Mouse (Mus musculus): Measurements from ENCODE around the gene Tex38. TPM values are rescaled to one million over a fixed set of nuclear protein-coding genes. Genes with fewer than 3 reads are reported as not detected.
A peak's percentile ranks its signal among the peaks of the same experiment; 100 is the strongest.

Tex38 gene
- polyA plus RNA-seq, 1 experiment from 2014 or later, result 0.34 TPM

DNA sequence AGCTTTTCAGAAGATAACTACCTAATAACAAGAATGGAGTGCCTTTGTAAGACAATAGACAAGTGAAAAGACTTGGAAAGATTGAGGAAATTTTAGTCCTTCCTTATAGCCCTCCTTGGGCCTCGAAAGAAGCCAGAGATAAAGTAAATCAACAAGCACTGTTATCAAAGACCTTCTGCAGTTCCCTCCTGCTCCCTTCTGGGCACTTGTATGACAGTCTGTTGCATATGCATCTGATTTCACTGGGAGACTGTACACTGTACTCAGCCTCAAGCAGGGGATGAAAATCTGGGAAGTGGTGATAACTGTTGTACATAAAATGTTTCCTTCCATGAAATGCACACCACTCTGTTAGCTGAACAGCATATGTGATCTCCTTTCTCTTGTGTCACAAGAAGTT, 31.5 kb downstream of the Tex38 start:
- Histone ChIP-seq H3K27me3 (replicated peaks; ENCODE audit: control insufficient read depth, insufficient read depth, low read length) (no peaks in the 10 kb centered on the region), H3K36me3 (ENCODE audit: control insufficient read depth, insufficient read depth, low read length) (no peaks in the 10 kb centered on the region), H3K9me3 (ENCODE audit: control insufficient read depth, low read length) (no peaks in the 10 kb centered on the region), H3K9ac (ENCODE audit: low read depth, low read length) (no peak overlapping the region), H3K4me1 (ENCODE audit: control insufficient read depth, insufficient read depth, low read length) (0 out of 2 replicates have a peak, but pooled peaks cover 2% of the 10 kb centered on the region), H3K27ac (ENCODE audit: low read length) (no peak overlapping the region), H3K4me2 (ENCODE audit: low read depth, low read length) (no peak overlapping the region), H3K4me3 (ENCODE audit: low read length) (no peak overlapping the region)
- peak; percentile 77 for ATAC-seq
- 49% methylated on average over 1 of the region's 1 CpGs for WGBS

DNA sequence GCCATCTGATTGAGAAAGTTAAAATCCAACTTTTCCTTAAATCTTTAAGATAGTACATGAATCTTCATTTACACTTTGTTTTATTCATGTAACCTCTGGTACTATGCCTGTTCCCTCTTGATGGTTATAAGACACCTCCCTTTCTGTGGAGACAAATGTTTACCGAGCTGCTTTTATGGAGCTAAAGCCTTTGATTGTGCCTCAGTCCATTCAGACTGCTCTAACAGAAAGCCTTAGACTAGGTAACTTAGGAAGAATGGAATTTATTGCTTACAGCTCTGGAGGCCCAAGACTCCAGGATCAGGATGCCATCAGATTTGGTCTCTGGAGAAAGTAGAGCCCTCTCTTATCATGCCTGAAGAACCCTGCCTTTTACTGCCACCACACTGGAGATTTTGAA, 32.6 kb downstream of the Tex38 start:
- Histone ChIP-seq H3K4me3 (ENCODE audit: low read length) (no peak overlapping the region), H3K4me1 (ENCODE audit: control insufficient read depth, insufficient read depth, low read length) (0 out of 2 replicates have a peak, but pooled peaks cover 2% of the 10 kb centered on the region), H3K4me2 (ENCODE audit: low read depth, low read length) (no peak overlapping the region), H3K9me3 (ENCODE audit: control insufficient read depth, low read length) (no peaks in the 10 kb centered on the region), H3K27ac (ENCODE audit: low read length) (no peak overlapping the region), H3K9ac (ENCODE audit: low read depth, low read length) (no peak overlapping the region), H3K27me3 (replicated peaks; ENCODE audit: control insufficient read depth, insufficient read depth, low read length) (no peaks in the 10 kb centered on the region), H3K36me3 (ENCODE audit: control insufficient read depth, insufficient read depth, low read length) (no peaks in the 10 kb centered on the region)
- WGBS, result 14% methylated on average over 1 of the region's 1 CpGs
- peak; percentile 72 for ATAC-seq

DNA sequence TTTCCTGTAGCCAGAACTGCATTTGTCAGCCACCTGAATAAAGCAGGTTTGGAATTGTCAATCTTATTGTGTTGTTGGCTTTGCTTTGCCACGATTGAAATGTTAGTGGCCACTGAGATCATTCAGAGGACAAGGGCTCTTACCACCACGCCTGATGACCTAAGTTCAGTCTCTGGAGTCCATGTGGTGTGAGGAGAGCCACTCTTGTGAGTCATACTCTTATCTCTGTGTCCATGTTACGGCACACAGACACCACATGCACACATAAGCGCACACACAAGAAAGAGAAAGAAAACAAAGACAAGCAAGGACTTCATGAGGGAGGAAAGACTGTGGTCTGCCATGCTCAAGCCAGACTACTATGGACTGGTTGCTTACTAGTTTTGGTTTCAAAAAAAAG, 37.7 kb downstream of the Tex38 start:
- no peaks in the 10 kb centered on the region for H3K27me3 ChIP-seq (replicated peaks; ENCODE audit: control insufficient read depth, insufficient read depth, low read length)
- H3K27ac ChIP-seq (ENCODE audit: low read length), result peak overlapping the region; percentile 41; the same call in 1 of the 2 replicates
- H3K4me2 ChIP-seq (ENCODE audit: low read depth, low read length), result no peak overlapping the region
- 0 out of 2 replicates have a peak, but pooled peaks cover 4% of the 10 kb centered on the region for H3K36me3 ChIP-seq (ENCODE audit: control insufficient read depth, insufficient read depth, low read length)
- H3K4me1 ChIP-seq (ENCODE audit: control insufficient read depth, insufficient read depth, low read length), result peaks cover 7% of the 10 kb centered on the region
- H3K4me3 ChIP-seq (ENCODE audit: low read length), result no peak overlapping the region
- H3K9ac ChIP-seq (ENCODE audit: low read depth, low read length), result no peak overlapping the region
- ATAC-seq, result peak; percentile 59; the same call in 1 of the 2 replicates
- WGBS, result 72% methylated on average over 4 of the region's 4 CpGs
- no peaks in the 10 kb centered on the region for H3K9me3 ChIP-seq (ENCODE audit: control insufficient read depth, low read length)

DNA sequence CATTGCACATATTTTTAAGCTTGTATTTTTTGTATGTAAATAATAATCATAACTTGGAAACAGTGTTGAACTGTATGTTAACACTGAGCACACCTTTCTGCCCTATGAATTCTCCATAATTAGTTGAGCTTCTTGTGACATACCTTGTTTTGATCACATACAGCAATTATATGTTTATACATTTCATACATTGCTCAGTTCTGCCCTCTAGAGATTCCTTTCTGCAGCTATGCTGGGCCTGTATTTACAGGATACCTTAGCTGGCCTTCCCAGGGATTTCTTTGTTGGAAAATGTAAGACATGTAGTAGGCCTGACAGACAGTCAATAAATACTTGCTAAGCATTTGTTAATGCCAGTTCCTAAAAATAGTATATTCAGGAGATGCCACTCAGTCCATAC, 38.2 kb downstream of the Tex38 start:
- no peak for ATAC-seq
- Histone ChIP-seq H3K27ac (ENCODE audit: low read length) (peak overlapping the region; percentile 41; the same call in 1 of the 2 replicates), H3K36me3 (ENCODE audit: control insufficient read depth, insufficient read depth, low read length) (0 out of 2 replicates have a peak, but pooled peaks cover 4% of the 10 kb centered on the region)

DNA sequence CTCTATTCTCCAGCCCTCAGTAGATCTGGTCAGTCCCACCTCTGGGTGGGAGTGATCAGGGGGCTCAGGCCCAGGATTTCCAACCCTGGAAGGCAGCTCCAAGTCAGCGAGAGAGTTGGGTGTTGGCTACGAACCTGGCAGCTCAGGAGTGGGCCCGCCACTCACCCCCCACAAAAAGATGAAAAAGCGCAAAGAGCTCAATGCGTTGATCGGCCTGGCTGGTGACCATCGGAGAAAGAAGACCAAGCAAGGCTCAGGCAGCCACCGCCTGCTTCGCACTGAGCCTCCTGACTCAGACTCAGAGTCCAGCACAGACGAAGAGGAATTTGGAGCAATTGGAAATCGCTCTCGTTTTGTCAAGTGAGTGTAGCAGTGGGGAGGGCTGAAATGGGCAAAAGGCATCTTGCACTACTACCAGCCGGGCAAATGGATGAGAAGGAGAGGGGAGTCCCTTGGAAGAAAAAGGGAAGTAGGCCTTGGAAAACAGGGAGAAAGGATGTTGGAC, 42.3 kb downstream of the Tex38 start:
- ATAC-seq, result no peak
- H3K9me3 ChIP-seq (ENCODE audit: control insufficient read depth, low read length), result no peaks in the 10 kb centered on the region
- no peaks in the 10 kb centered on the region for H3K27me3 ChIP-seq (replicated peaks; ENCODE audit: control insufficient read depth, insufficient read depth, low read length)
- no peak overlapping the region for H3K27ac ChIP-seq (ENCODE audit: low read length)
- H3K9ac ChIP-seq (ENCODE audit: low read depth, low read length), result peak overlapping the region; percentile 87
- H3K36me3 ChIP-seq (ENCODE audit: control insufficient read depth, insufficient read depth, low read length), result 0 out of 2 replicates have a peak, but pooled peaks cover 4% of the 10 kb centered on the region
- H3K4me1 ChIP-seq (ENCODE audit: control insufficient read depth, insufficient read depth, low read length), result peaks cover 7% of the 10 kb centered on the region
- 33% methylated on average over 13 of the region's 13 CpGs for WGBS
- H3K4me2 ChIP-seq (ENCODE audit: low read depth, low read length), result peak overlapping the region; percentile 67
- peak overlapping the region; percentile 80 for H3K4me3 ChIP-seq (ENCODE audit: low read length)

More for the DNA sequence above, 38.2 kb downstream of the Tex38 start:
- Histone ChIP-seq H3K4me3 (ENCODE audit: low read length) (no peak overlapping the region), H3K9ac (ENCODE audit: low read depth, low read length) (no peak overlapping the region), H3K27me3 (replicated peaks; ENCODE audit: control insufficient read depth, insufficient read depth, low read length) (no peaks in the 10 kb centered on the region), H3K9me3 (ENCODE audit: control insufficient read depth, low read length) (no peaks in the 10 kb centered on the region), H3K4me1 (ENCODE audit: control insufficient read depth, insufficient read depth, low read length) (peaks cover 7% of the 10 kb centered on the region), H3K4me2 (ENCODE audit: low read depth, low read length) (no peak overlapping the region)

DNA sequence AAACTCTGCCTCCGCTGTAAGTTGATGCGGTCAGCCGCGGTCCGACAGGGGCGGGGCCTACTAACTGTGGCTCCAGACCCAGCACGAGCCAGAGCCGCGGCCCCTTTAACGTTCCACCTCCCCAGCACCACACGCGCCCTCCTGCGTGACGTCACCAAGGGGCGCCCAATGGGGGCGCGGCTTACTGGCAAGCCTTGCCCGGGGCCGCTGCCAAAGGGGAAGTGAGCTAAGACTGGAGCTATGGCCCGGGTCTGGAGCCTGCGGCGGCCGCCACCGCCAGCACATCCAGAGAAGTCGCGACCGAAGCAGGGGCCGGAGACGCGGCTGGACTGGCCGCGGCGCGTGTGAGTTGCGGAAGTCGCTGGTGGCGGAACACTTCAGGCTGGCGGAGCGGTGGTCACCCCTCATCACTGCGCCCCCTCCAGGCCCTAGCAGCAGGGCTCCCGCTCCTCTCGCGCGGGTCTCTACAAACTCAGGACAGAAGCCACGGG, 43.2 kb downstream of the Tex38 start, which contains the start of gene Efcab14:
TSS of gene Efcab14 (plus strand) at position 194 of the 491 bp plus-strand sequence.
- H3K4me2 ChIP-seq (ENCODE audit: low read depth, low read length), result peak within 1 kb of the TSS; percentile 67
- peak; percentile 99 for ATAC-seq
- peak within 1 kb of the TSS; percentile 80 for H3K4me3 ChIP-seq (ENCODE audit: low read length)
- 0 out of 2 replicates have a peak, but pooled peaks cover 4% of the 10 kb centered on the region for H3K36me3 ChIP-seq (ENCODE audit: control insufficient read depth, insufficient read depth, low read length)
- no peaks in the 10 kb centered on the region for H3K9me3 ChIP-seq (ENCODE audit: control insufficient read depth, low read length)
- peak within 1 kb of the TSS; percentile 89 for H3K27ac ChIP-seq (ENCODE audit: low read length)
- H3K4me1 ChIP-seq (ENCODE audit: control insufficient read depth, insufficient read depth, low read length), result peaks cover 12% of the 10 kb centered on the region
- no peaks in the 10 kb centered on the region for H3K27me3 ChIP-seq (replicated peaks; ENCODE audit: control insufficient read depth, insufficient read depth, low read length)
- H3K9ac ChIP-seq (ENCODE audit: low read depth, low read length), result peak within 1 kb of the TSS; percentile 87
- WGBS, result under 1% methylated on average over 45 of the region's 45 CpGs

DNA sequence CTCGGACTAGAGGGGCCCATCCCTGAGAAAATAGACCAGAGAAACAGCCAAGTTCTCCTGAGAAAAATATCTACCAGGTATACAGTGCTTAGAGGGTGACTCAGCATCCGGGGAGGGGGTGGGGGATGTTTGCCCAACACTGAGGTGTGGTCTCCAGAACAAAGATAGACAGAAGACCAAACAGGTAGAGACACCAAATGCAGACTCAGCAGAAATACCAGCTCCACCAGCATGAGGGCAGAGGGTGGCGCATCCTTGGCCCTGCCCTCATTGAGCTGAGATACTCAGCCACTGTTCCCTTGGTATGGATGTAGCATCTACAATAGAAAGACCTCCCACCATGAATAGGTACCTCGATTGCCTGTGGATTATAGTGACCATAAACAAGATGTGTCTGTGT, 46.0 kb downstream of the Tex38 start:
- no peak for ATAC-seq
- H3K36me3 ChIP-seq (ENCODE audit: control insufficient read depth, insufficient read depth, low read length), result no peaks in the 10 kb centered on the region
- H3K27me3 ChIP-seq (replicated peaks; ENCODE audit: control insufficient read depth, insufficient read depth, low read length), result no peaks in the 10 kb centered on the region
- 60% methylated on average over 4 of the region's 4 CpGs for WGBS
- no peak overlapping the region for H3K9ac ChIP-seq (ENCODE audit: low read depth, low read length)
- no peaks in the 10 kb centered on the region for H3K9me3 ChIP-seq (ENCODE audit: control insufficient read depth, low read length)
- H3K4me3 ChIP-seq (ENCODE audit: low read length), result no peak overlapping the region
- H3K4me1 ChIP-seq (ENCODE audit: control insufficient read depth, insufficient read depth, low read length), result peaks cover 12% of the 10 kb centered on the region
- H3K27ac ChIP-seq (ENCODE audit: low read length), result no peak overlapping the region
- no peak overlapping the region for H3K4me2 ChIP-seq (ENCODE audit: low read depth, low read length)

DNA sequence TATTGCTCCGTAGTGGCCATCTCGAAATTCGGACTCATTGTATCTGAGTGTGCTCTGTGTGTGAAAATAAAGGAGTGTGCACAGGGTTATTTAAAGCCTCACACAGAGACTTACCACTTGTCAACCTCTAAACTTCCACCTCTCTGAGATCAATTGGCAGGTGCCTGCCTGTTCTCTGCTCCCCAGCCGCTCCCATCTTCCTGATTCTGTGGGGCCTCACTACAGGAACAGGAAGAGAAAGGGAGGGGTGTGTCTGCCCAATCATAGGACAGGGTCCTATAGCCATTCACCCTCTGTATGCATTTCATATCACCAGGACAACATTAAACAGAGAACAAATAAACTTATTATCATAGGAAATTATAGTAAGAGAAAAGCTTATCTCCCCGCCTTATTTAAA, 47.1 kb downstream of the Tex38 start:
- WGBS, result 60% methylated on average over 5 of the region's 5 CpGs
- Histone ChIP-seq H3K27me3 (replicated peaks; ENCODE audit: control insufficient read depth, insufficient read depth, low read length) (no peaks in the 10 kb centered on the region), H3K4me1 (ENCODE audit: control insufficient read depth, insufficient read depth, low read length) (peaks cover 10% of the 10 kb centered on the region), H3K4me3 (ENCODE audit: low read length) (no peak overlapping the region), H3K9ac (ENCODE audit: low read depth, low read length) (no peak overlapping the region), H3K4me2 (ENCODE audit: low read depth, low read length) (0 out of 2 replicates have a peak overlapping the region, but pooled peaks have one; percentile 6), H3K9me3 (ENCODE audit: control insufficient read depth, low read length) (no peaks in the 10 kb centered on the region), H3K27ac (ENCODE audit: low read length) (0 out of 2 replicates have a peak overlapping the region, but pooled peaks have one; percentile 3), H3K36me3 (ENCODE audit: control insufficient read depth, insufficient read depth, low read length) (no peaks in the 10 kb centered on the region)
- no peak for ATAC-seq

DNA sequence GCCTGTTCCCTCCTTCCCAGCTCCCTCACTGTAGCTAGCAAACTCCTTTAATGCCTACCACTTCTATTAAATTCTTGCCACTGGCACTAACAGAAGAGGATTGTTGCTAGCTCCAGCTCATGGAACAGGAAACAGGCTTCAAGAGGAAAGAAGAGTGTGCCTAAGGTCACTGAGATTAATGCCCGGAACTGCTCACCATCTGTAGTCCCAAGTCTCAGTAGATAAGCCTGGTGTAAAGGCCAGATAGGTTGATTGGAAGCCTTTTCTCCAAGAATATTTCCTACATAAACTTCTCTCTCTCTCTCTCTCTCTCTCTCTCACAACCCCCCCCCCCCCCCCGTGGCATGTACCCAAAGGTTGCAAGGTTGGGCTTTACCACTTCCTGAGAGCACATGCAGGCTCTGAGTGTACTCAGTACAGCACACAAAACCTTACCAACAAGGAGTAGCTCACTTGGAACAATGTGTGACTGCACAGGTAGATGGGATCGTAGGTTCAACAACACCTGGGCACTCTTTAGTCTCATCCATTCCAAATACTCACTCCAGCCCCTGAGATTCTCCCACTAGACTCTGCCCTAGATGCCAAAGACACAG, 48.5 kb downstream of the Tex38 start:
- no peak overlapping the region for H3K9ac ChIP-seq (ENCODE audit: low read depth, low read length)
- H3K4me3 ChIP-seq (ENCODE audit: low read length), result no peak overlapping the region
- 61% methylated on average over 2 of the region's 3 CpGs for WGBS
- H3K27ac ChIP-seq (ENCODE audit: low read length), result peak overlapping the region; percentile 75
- H3K36me3 ChIP-seq (ENCODE audit: control insufficient read depth, insufficient read depth, low read length), result no peaks in the 10 kb centered on the region
- H3K27me3 ChIP-seq (replicated peaks; ENCODE audit: control insufficient read depth, insufficient read depth, low read length), result no peaks in the 10 kb centered on the region
- peak; percentile 88 for ATAC-seq
- peak overlapping the region; percentile 11; the same call in 1 of the 2 replicates for H3K4me2 ChIP-seq (ENCODE audit: low read depth, low read length)
- no peaks in the 10 kb centered on the region for H3K9me3 ChIP-seq (ENCODE audit: control insufficient read depth, low read length)
- peaks cover 5% of the 10 kb centered on the region; the same call in 1 of the 2 replicates for H3K4me1 ChIP-seq (ENCODE audit: control insufficient read depth, insufficient read depth, low read length)

Measured in intestine, embryonic 16.5 days (tissue).